Mouse (Mus musculus) hindbrain, embryonic 13.5 days (tissue): Measurements from ENCODE around the gene Ocel1. TPM values are rescaled to one million over a fixed set of nuclear protein-coding genes. Genes with fewer than 3 reads are reported as not detected.
"Not testable (repeated sequence)": the region's sequence is repeated elsewhere in the genome, so short reads cannot be mapped to it uniquely, and the experiment has no call there.

Experiments
- ATAC-seq: fragments of 200-750 bp; cut with Nextera tagmentation; 2 replicates; pipeline ENCODE4 v1.8.0; 2017; ENCODE audit warnings: moderate TSS enrichment; ENCODE audit not compliant: low FRiP score
- H3K27ac ChIP-seq: fragments of 300-500 bp; sonication (generic); 2 replicates; pipeline ENCODE4 v1.5.1; 2015; ENCODE audit warnings: inconsistent platforms, mild to moderate bottlenecking, moderate library complexity
- H3K27me3 ChIP-seq: fragments of 300-500 bp; sonication (generic); 2 replicates; pipeline ENCODE4 v1.6.1; 2015; ENCODE audit warnings: mild to moderate bottlenecking, inconsistent platforms
- H3K36me3 ChIP-seq: fragments of 300-500 bp; sonication (generic); 2 replicates; pipeline ENCODE4 v1.6.1; 2015; ENCODE audit warnings: mild to moderate bottlenecking, inconsistent platforms
- H3K4me1 ChIP-seq: fragments of 300-500 bp; sonication (generic); replicated peaks from 2 replicates; pipeline ENCODE4 v1.6.1; 2015; ENCODE audit warnings: inconsistent platforms
- H3K4me2 ChIP-seq: fragments of 300-500 bp; sonication (generic); 2 replicates; pipeline ENCODE4 v1.6.1; 2015; ENCODE audit warnings: inconsistent platforms, mild to moderate bottlenecking, moderate library complexity
- H3K4me3 ChIP-seq: fragments of 300-500 bp; sonication (generic); 2 replicates; pipeline ENCODE4 v1.5.1; 2015; ENCODE audit warnings: mild to moderate bottlenecking, inconsistent platforms
- H3K9ac ChIP-seq: fragments of 300-500 bp; sonication (generic); 2 replicates; pipeline ENCODE4 v1.6.1; 2015; ENCODE audit warnings: mild to moderate bottlenecking, inconsistent platforms
- H3K9me3 ChIP-seq: fragments of 300-500 bp; sonication (generic); 2 replicates; pipeline ENCODE4 v1.6.1; 2016; ENCODE audit warnings: inconsistent platforms
- WGBS: fragments of 180-500 bp; shearing (Covaris S2); methylation state at CpG from one replicate; pipeline ENCODE4 v1.1.7; 2015; 5-methylcytosine and 5-hydroxymethylcytosine counted together
- polyA plus RNA-seq: library from polyadenylated mRNA; unstranded; fragments of >200 nt; fragmentation: Nextera tagmentation; extraction: Ambion mirVana; gene quantifications from 2 replicates; pipeline ENCODE4 v1.2.1, GENCODE M21; 2015

The Ocel1 gene
- 4.6 and 6.2 TPM in 2 replicates for polyA plus RNA-seq

- Histone ChIP-seq H3K4me2 (peak within 1 kb of the TSS; percentile 54), H3K4me1 (peaks cover 45% of the 10 kb centered on the region), H3K9ac (peak within 1 kb of the TSS; percentile 72; the same call in 1 of the 2 replicates), H3K27ac (peak within 1 kb of the TSS; percentile 89), H3K36me3 (peaks cover 29% of the 10 kb centered on the region), H3K4me3 (peak within 1 kb of the TSS; percentile 66), H3K9me3 (no peaks in the 10 kb centered on the region), H3K27me3 (no peaks in the 10 kb centered on the region)
- WGBS = 1% methylated on average over 68 of the region's 68 CpGs
- peak; percentile 84 for ATAC-seq
Measured at GRCm38 (mm10) chr8:71371236-71371848, at the start of gene Ocel1. Gene Ocel1 (plus strand): TSS chr8:71371298.

GRCm38 (mm10) chr8:71322939-71323338 is 48.2 kb upstream of the Ocel1 start:
- H3K4me2 ChIP-seq = no peak overlapping the region
- 93% methylated on average over 3 of the region's 3 CpGs for WGBS
- no peaks in the 10 kb centered on the region for H3K4me1 ChIP-seq
- ATAC-seq = no peak
- H3K4me3 ChIP-seq = no peak overlapping the region
- H3K27me3 ChIP-seq = no peaks in the 10 kb centered on the region
- no peak overlapping the region for H3K9ac ChIP-seq
- no peak overlapping the region for H3K27ac ChIP-seq
- peaks cover 66% of the 10 kb centered on the region for H3K36me3 ChIP-seq
- no peaks in the 10 kb centered on the region for H3K9me3 ChIP-seq

- 94% methylated on average over 1 of the region's 1 CpGs for WGBS
Measured at GRCm38 (mm10) chr8:71324848-71325247, 46.2 kb upstream of the Ocel1 start.

GRCm38 (mm10) chr8:71337834-71338233 is 33.3 kb upstream of the Ocel1 start:
- H3K4me2 ChIP-seq, H3K27ac ChIP-seq, H3K4me3 ChIP-seq, H3K4me1 ChIP-seq, H3K27me3 ChIP-seq, H3K9ac ChIP-seq, H3K9me3 ChIP-seq, ATAC-seq: not testable (repeated sequence)
- 91% methylated on average over 6 of the region's 6 CpGs for WGBS
- H3K36me3 ChIP-seq = peaks cover 74% of the 10 kb centered on the region

More at GRCm38 (mm10) chr8:71324848-71325247, 46.2 kb upstream of the Ocel1 start:
- H3K27me3 ChIP-seq = no peaks in the 10 kb centered on the region
- no peak overlapping the region for H3K4me2 ChIP-seq
- H3K4me3 ChIP-seq = no peak overlapping the region
- no peak for ATAC-seq
- H3K27ac ChIP-seq = no peak overlapping the region
- H3K36me3 ChIP-seq = peaks cover 81% of the 10 kb centered on the region
- no peaks in the 10 kb centered on the region for H3K9me3 ChIP-seq
- no peaks in the 10 kb centered on the region for H3K4me1 ChIP-seq
- no peak overlapping the region for H3K9ac ChIP-seq

GRCm38 (mm10) chr8:71340625-71341024 is 30.5 kb upstream of the Ocel1 start:
- Histone ChIP-seq H3K36me3 (peaks cover 83% of the 10 kb centered on the region), H3K27me3 (no peaks in the 10 kb centered on the region), H3K27ac (no peak overlapping the region), H3K9me3 (no peaks in the 10 kb centered on the region), H3K4me2 (no peak overlapping the region), H3K4me1 (no peaks in the 10 kb centered on the region), H3K9ac (no peak overlapping the region), H3K4me3 (no peak overlapping the region)
- WGBS = 79% methylated on average over 5 of the region's 5 CpGs
- no peak for ATAC-seq

GRCm38 (mm10) chr8:71346581-71346980 is 24.5 kb upstream of the Ocel1 start:
- no peak overlapping the region for H3K9ac ChIP-seq
- WGBS = 83% methylated on average over 1 of the region's 1 CpGs
- H3K36me3 ChIP-seq = peaks cover 97% of the 10 kb centered on the region
- no peak overlapping the region for H3K4me3 ChIP-seq
- no peaks in the 10 kb centered on the region for H3K4me1 ChIP-seq
- H3K9me3 ChIP-seq = no peaks in the 10 kb centered on the region
- no peaks in the 10 kb centered on the region for H3K27me3 ChIP-seq
- no peak for ATAC-seq
- H3K4me2 ChIP-seq = no peak overlapping the region
- no peak overlapping the region for H3K27ac ChIP-seq

GRCm38 (mm10) chr8:71351117-71351516 is 20.0 kb upstream of the Ocel1 start:
- no peaks in the 10 kb centered on the region for H3K27me3 ChIP-seq
- H3K4me2 ChIP-seq = no peak overlapping the region
- ATAC-seq = no peak
- no peak overlapping the region for H3K4me3 ChIP-seq
- no peak overlapping the region for H3K27ac ChIP-seq
- WGBS = 80% methylated on average over 3 of the region's 3 CpGs
- H3K36me3 ChIP-seq = peaks cover 98% of the 10 kb centered on the region
- no peaks in the 10 kb centered on the region for H3K9me3 ChIP-seq
- H3K4me1 ChIP-seq = no peaks in the 10 kb centered on the region
- H3K9ac ChIP-seq = no peak overlapping the region

- no peak overlapping the region for H3K4me2 ChIP-seq
- no peaks in the 10 kb centered on the region for H3K27me3 ChIP-seq
- WGBS = 100% methylated on average over 1 of the region's 1 CpGs
- H3K27ac ChIP-seq = no peak overlapping the region
- H3K9me3 ChIP-seq = no peaks in the 10 kb centered on the region
- peaks cover 98% of the 10 kb centered on the region for H3K36me3 ChIP-seq
- no peak overlapping the region for H3K9ac ChIP-seq
- no peaks in the 10 kb centered on the region for H3K4me1 ChIP-seq
- H3K4me3 ChIP-seq = no peak overlapping the region
- ATAC-seq = no peak
Measured at GRCm38 (mm10) chr8:71351520-71351919, 19.6 kb upstream of the Ocel1 start.

- 94% methylated on average over 3 of the region's 3 CpGs for WGBS
Measured at GRCm38 (mm10) chr8:71358026-71358425, 13.1 kb upstream of the Ocel1 start.

GRCm38 (mm10) chr8:71366771-71367528 is 4.1 kb upstream of the Ocel1 start, which contains the start of gene Use1:
Gene Use1 (plus strand): TSS chr8:71366848.
- Histone ChIP-seq H3K9me3 (no peaks in the 10 kb centered on the region), H3K36me3 (peaks cover 13% of the 10 kb centered on the region), H3K27me3 (no peaks in the 10 kb centered on the region), H3K4me3 (peak within 1 kb of the TSS; percentile 62), H3K4me2 (peak within 1 kb of the TSS; percentile 84), H3K27ac (peak within 1 kb of the TSS; percentile 96), H3K9ac (peak within 1 kb of the TSS; percentile 69), H3K4me1 (peaks cover 34% of the 10 kb centered on the region)
- ATAC-seq = peak; percentile 80
- WGBS = under 1% methylated on average over 56 of the region's 56 CpGs

More at GRCm38 (mm10) chr8:71358026-71358425, 13.1 kb upstream of the Ocel1 start:
- Histone ChIP-seq H3K27me3 (no peaks in the 10 kb centered on the region), H3K9me3 (no peaks in the 10 kb centered on the region), H3K36me3 (peaks cover 84% of the 10 kb centered on the region), H3K9ac (no peak overlapping the region), H3K4me2 (no peak overlapping the region), H3K4me1 (no peaks in the 10 kb centered on the region), H3K27ac (no peak overlapping the region), H3K4me3 (no peak overlapping the region)
- no peak for ATAC-seq

GRCm38 (mm10) chr8:71367529-71368176 is 3.4 kb upstream of the Ocel1 start:
- peak; percentile 2; the same call in 1 of the 2 replicates for ATAC-seq
- no peaks in the 10 kb centered on the region for H3K9me3 ChIP-seq
- peak overlapping the region; percentile 62 for H3K4me3 ChIP-seq
- peak overlapping the region; percentile 69 for H3K9ac ChIP-seq
- 53% methylated on average over 17 of the region's 17 CpGs for WGBS
- H3K36me3 ChIP-seq = peaks cover 13% of the 10 kb centered on the region
- H3K4me2 ChIP-seq = peak overlapping the region; percentile 84
- peaks cover 34% of the 10 kb centered on the region for H3K4me1 ChIP-seq
- H3K27me3 ChIP-seq = no peaks in the 10 kb centered on the region
- H3K27ac ChIP-seq = peak overlapping the region; percentile 96

GRCm38 (mm10) chr8:71368366-71368765 is 2.7 kb upstream of the Ocel1 start:
- Histone ChIP-seq H3K4me3 (0 out of 2 replicates have a peak overlapping the region, but pooled peaks have one; percentile 62), H3K9me3 (no peaks in the 10 kb centered on the region), H3K9ac (no peak overlapping the region; the same call in 1 of the 2 replicates), H3K4me2 (peak overlapping the region; percentile 84), H3K36me3 (peaks cover 14% of the 10 kb centered on the region), H3K27ac (0 out of 2 replicates have a peak overlapping the region, but pooled peaks have one; percentile 96), H3K27me3 (no peaks in the 10 kb centered on the region), H3K4me1 (peaks cover 34% of the 10 kb centered on the region)
- no peak for ATAC-seq
